Mouse (Mus musculus) ovary, adult 18-20 months (tissue): ENCODE measurements around the gene Spint4.

ENCODE experiments used
- DNase-seq: peaks from one replicate; pipeline ENCODE4 v3.0.0; 2022; ENCODE audit warnings: low spot score, mixed read lengths

Gene Spint4

GRCm38 (mm10) chr2:164733259-164733658 is 35.0 kb downstream of the Spint4 start:
- no peak for DNase-seq

- DNase-seq: no peak
Measured at GRCm38 (mm10) chr2:164734839-164735238, 36.5 kb downstream of the Spint4 start.

DNA sequence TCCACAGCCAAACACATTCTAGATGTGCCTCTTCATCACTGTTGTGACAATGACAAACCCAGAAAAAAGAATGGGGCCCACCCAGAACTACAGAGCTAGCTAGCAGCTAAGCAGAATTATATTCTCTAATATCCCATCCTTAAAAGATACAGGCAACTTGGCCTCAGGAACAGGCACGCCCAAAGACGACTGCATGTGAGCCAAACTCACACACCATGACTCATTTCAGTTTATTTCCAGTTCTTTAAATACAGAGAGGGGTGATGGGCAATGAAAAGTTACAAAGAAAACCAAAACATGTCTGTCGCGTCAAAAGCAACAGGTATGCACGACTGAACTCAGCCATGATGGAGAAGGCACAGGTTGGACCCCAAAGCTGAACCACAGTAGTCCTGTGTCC is 37.1 kb downstream of the Spint4 start:
- no peak for DNase-seq

DNA sequence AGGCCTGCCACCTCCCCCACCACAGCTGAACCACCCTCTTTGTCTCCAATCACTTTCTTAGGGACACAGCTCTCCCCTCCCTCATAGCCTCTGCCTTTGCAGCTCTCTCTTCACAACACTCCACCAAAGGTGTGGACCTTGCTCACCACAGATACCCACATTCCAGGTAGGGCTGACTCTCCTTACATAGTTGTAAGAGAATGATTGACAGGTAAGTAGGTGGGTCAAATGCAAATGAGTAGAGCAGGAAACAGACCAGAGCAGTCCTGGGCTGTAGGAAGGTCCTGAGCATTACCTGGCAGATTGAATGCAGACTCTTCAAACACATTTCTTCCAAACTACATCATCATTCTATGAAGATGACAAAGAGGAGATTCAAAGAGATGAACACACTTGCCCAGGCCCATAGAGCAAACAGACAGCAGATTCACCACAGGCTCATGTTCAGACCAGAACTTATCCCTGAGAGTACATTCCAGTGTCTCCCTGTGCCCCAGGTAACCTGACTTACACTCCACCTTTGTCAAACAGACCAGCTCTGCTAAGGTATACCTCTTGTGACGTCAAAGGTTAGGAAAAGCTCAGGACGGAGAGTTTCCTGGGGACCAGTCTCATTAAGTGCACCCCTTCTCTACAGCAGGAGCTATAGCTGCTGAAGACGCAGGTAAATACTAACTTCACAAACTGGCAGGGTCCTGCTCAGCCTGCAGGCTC is 39.2 kb downstream of the Spint4 start:
- no peak for DNase-seq

DNA sequence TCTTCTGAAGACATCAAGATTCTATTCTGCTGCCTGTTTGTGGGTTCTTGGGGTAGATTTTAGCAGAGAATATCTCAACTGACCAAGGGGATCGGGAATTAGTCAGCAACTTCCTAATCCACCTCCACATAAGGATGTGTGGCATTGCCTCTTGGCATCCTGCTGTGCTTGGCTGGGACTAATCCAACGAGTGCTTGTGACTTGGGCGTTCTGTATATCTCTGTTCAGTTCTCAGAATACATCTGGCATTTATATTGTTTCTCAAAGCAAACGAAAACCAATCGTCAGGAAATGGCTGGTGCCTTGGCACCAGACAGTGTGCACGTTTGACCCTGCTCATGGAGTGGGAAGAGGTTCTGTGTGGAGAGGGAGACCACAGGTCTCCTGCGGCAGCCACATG is 41.6 kb downstream of the Spint4 start:
- no peak for DNase-seq

- DNase-seq: no peak
Measured at GRCm38 (mm10) chr2:164744987-164745386, 46.7 kb downstream of the Spint4 start.

GRCm38 (mm10) chr2:164745843-164746479 is 47.7 kb downstream of the Spint4 start, which contains the start of the genes Wfdc3 and Dnttip1:
Wfdc3 (minus strand) TSS chr2:164745931.
Dnttip1 (plus strand) TSS chr2:164745983.
- DNase-seq: peak; percentile 82

- no peak for DNase-seq
Measured at GRCm38 (mm10) chr2:164746693-164747092, 48.4 kb downstream of the Spint4 start.

- DNase-seq: no peak
Measured at GRCm38 (mm10) chr2:164748191-164748590, 49.9 kb downstream of the Spint4 start.

- no peak for DNase-seq
Measured at GRCm38 (mm10) chr2:164748991-164749390, 50.7 kb downstream of the Spint4 start.
